Mouse (Mus musculus) lung, postnatal 25 days (tissue): ENCODE results near the gene Sertad3.

Experiments used
- DNase-seq: peaks from one replicate; pipeline ENCODE4 v3.0.0; 2022; ENCODE audit warnings: low spot score

Sertad3 gene

DNA sequence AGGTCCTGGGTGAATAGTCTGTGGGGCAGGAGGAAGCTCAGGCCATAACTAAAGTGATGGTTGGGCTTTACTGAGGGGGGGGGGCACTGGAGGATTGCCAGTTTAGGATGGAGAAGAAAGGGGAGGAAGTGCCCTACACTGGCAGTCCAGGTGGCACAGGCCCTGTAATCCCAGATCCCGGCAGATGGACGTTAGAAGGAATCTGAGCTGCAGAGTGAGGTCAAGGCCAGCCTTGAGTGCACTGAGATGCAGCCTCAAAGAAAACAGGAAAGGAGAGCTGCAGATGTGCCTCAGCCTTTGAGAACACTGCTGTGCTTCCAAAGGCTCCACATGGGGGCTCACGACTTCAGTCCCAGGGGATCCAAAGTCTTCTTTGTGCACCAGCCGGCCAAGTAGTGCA lies 5.9 kb upstream of the Sertad3 start:
- DNase-seq = no peak

DNA sequence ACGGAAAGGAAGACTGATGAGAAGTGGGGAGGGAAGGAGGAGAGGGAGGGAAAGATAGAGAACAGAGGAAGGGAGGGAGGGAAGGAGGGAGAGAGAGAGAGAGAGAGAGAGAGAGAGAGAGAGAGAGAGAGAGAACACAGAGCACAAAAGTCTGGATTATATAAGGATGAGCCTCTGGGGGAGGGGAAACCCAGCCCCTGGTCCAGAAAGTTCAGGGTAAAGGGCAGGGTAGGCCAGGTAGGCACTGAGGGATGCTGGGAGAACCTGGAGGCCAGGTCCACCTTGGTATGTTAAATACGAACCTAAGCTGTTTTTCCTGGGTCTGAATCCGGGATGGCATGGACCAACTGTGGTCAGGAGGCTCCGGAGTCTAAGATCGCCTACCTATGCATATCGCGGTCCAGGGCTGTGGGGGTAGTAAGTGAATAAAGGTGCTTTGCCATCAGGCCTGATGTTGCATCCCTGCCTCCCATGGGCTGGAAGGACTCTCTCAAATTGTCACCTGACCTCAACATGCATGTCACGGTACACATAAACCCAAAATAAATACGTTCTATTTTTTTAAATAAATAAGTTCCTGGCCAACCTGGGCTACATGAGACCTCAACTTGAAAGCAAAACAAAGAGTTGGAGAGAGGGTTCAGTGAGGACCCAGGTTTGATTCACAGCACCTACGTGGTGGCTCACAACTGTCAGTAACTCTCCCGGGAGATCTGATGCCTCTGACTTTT lies 2.0 kb upstream of the Sertad3 start:
- no peak for DNase-seq

DNA sequence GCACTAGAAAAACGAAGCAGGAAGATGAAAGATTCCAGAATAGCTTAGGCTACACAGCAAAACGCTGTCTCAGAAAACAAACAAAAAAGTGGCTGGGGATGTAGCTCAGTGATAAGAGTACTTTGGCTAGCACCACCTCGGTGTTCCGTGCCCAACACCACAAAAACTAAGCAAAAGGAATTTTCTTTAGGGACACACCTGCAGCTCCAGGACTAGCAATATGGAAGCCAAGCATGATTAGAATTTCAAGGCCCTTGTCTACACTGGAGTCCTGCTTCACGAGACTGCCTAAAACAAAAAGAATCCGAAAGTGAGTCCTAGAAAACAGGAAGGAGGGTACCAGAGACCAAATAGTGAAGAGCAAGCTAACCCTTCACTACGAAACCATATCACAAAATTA lies 972 bp upstream of the Sertad3 start:
- peak; percentile 36 for DNase-seq

- no peak for DNase-seq
Measured at GRCm38 (mm10) chr7:27473835-27474489, 394 bp downstream of the Sertad3 start.

DNA sequence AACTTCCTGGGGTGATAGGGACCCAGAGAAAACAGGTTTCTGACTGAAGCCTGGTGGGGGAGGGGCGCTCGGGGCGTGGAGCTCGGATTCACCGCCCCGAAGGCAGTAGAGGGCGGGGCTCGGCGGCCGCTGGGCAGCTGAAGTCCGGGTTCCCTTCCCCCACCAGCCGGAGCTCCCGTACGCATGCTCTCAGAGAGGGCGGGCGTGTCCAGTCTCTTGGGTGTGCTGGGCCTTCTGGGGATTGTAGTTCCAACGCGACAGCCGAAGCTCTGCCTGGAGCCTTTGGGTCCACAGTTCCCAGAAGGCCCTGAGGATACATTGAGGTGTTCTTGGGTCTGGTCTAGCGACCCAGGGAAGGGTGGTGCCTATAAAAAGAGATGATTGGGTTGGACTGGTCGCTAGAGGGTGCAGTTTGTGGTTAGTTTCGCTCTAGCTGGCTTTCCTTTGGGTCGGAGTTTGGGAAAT lies 954 bp downstream of the Sertad3 start:
- peak; percentile 99 for DNase-seq

DNA sequence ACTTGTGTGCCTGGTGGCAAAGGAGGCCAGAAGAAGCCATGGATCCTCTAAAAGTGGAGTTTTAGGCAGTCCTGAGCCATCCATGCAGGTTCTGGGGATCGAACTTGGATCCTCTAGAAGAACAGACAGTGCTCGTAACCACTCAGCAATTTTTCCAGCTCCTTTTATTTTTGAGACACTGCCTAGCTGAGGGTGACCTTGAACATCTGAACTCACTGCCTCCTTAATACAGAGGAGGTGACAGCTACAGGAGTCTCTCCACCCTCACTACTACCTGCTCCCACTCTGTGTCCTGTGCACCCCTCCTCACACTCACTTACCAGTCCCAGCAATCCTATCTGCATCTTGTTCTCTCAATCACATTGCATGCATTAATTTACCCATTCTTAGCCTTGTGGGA lies 2.0 kb downstream of the Sertad3 start:
- no peak for DNase-seq

DNA sequence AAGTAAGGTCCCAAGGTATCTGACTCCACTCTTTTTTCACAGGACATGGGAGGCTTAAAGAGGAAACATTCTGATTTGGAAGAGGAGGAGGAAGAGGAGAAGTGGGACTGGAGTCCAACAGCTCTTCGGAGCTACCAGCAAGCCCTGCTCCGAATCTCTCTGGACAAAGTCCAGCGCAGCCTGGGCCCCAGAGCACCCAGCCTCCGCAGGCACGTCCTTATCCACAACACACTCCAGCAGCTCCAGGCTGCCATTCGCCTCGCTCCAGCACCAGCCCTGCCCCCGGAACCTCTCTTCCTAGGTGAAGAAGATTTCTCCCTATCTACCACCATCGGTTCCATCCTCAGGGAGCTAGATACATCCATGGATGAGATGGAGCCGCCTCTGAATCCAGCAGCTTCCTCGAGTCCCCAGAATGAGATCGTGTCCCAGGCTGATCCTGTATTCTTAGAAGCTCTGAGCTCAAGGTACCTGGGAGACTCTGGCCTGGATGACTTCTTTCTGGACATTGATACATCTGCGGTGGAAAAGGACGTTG lies 2.6 kb downstream of the Sertad3 start:
- DNase-seq = no peak

- DNase-seq = no peak
Measured at GRCm38 (mm10) chr7:27478561-27478960, 5.0 kb downstream of the Sertad3 start.

GRCm38 (mm10) chr7:27479750-27480149 lies 6.2 kb downstream of the Sertad3 start:
- DNase-seq = no peak

GRCm38 (mm10) chr7:27480506-27480905 lies 6.9 kb downstream of the Sertad3 start:
- DNase-seq = no peak

DNA sequence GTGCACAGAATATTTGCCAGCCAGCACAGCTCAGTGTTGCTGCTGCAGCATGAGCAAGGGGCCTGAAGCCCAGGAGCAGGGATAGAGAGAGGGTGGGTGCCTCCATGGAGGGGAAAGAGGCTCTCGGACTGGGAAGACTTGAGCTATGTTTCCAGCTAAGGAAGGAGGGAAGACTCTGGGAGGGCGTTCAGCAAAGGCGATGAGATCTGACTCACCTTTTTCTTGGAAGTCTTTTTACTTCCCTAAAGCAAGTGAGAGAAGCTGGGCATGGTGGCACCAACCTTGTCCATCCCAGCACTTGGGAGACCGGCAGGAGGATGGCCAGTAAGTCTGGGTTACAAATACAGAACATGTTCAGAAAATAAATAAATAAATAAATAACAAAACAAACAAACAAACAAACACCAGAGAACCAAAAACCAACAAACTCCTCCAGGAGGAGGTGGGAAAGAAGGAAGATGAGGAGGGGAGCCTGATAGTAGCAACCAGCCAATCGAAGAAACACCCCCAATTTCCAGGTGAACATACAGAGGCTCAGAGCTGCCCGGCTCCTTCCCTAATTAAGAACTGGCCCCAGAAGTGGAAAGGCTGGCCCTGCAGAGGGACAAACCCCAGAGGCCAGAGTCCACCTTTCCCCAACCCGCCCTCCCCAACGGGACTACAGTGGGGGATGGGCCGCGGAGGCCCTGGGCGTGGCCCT lies 7.5 kb downstream of the Sertad3 start:
- DNase-seq = no peak

GRCm38 (mm10) chr7:27481627-27481969 lies 8.0 kb downstream of the Sertad3 start:
- DNase-seq = peak; percentile 93

DNA sequence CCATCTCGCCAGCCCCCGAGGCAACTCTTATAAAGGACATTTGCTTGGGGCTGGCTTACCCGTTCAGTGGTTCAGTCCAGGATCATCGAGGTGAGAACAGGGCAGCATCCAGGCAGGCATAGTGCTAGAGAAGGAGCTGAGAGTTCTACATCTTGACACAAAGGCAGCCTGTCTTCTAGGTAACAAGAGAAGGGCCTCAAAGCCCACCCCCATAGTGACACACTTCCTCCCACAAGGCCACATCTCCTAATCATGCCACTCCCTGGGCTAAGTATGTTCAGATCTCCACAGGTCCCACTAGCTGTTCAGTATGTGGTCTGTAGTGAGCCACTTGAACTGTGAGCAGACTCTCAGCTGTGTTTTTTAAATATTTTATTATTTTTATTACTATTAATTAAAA lies 10.3 kb downstream of the Sertad3 start:
- no peak for DNase-seq

GRCm38 (mm10) chr7:27486102-27486769 lies 12.7 kb downstream of the Sertad3 start:
- DNase-seq = peak; percentile 48

- peak; percentile 100 for DNase-seq
Measured at GRCm38 (mm10) chr7:27486770-27487697, 13.5 kb downstream of the Sertad3 start, which contains the start of gene Sertad1. Sertad1 (plus strand) TSS chr7:27486910.

DNA sequence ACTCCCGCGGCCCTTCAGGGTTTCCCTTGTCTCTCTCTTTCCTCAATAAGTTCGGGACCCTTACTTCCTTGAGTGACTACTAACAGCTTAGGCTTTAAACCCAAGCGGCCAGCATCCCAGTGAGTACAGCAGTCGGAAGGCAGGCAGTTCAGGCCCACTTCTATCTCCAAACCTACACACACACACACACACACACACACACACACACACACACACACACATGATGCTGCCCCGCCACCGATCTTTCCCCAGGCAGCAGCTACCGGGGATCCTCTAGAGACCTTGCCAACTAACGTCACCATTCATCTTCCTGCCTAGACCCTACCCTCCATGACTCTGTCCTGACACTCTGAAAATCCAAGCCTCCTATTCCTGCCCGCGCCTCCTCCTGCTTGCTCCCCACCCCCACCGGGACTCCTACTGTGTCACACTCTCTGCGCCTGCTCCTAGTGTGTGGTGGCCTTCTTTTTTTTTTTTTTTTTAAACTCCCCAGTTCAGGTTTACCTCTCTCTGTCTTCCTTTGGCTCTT lies 14.2 kb downstream of the Sertad3 start:
- peak; percentile 75 for DNase-seq

GRCm38 (mm10) chr7:27489270-27489869 lies 15.8 kb downstream of the Sertad3 start:
- DNase-seq = no peak

DNA sequence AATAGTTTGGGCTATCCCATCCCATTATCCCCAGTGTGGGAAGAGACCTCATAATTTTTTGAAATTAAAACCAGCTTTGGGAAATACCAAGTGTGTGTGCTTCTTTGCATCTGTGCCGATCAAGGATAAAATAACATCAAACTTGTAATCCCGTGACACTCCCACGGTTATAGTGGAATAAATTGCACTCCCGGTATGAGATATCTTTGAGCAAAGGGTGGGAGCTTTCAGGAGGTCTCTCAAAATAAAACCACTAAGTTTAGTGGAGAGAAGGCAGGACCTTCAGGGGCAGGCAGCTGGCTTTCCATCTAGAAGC lies 16.6 kb downstream of the Sertad3 start:
- DNase-seq = no peak

DNA sequence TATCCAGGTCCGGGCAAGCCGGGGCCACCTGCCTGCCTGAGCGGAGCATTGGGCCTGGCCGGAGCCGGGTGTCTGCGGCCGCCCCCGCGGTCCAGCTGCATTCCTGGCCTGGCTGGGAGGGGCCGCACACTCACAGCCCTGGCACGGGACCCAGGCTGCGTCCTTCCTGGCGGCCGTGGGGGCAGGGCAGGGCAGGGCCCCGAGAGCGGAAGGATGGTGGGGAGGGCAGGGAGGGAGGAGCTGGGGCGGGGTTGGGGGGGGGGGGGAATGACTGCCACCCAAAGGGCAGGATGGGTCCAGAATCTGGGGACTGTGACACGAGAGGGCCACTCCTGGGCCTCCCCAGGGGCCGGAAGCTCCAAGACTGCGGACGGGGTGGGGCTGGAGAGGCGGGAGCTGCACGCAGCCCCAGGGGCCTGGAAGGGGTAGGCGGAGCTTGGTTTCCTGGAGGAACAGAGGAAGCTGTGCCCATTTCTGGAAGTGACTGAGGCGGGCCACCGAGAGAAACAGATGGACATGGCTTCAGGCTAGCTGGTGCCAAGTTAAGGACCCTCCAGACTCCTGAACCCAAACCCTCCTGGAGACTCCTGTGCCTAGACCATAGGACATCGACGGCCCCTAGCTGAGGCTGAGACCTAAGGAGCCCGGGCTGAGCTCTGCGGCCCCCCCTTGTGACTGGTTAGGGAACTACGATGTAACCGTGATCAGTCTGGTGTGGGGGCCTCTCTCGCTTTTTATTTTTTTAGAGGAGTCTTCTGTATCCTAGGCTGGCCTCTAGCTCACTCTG lies 17.2 kb downstream of the Sertad3 start:
- peak; percentile 97 for DNase-seq

- DNase-seq = peak; percentile 35
Measured at GRCm38 (mm10) chr7:27491856-27492255, 18.3 kb downstream of the Sertad3 start.
